Comparison of ENCODE assay signal across 19 mouse cellular contexts in the genomic region with DNA sequence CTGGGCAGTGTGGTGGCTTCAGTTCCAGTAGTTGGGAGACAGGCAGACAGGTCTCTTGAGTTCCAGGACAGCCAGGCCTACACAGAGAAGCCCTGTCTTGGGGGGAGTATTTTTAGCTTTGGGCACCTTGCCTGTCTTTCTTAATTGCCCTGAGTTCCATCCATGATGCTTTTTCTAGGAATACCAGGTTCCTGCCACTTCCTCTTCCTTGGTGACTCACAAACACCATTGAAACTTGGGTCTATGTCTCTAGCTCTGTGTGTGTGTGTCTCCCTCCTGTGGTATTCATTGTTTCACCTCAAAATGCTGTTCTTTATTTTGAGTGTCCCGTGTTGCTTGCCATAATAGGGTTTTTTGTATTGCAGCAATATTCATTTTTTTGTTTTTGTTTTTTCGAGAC. TPM values are rescaled to one million over a fixed set of nuclear protein-coding genes. Genes with fewer than 3 reads are reported as not detected.
DNase-seq lines count a peak whose midpoint lies in the region; ATAC-seq and TF ChIP-seq lines count a peak whose summit lies in the region.
"Had no signal": no experiment of that assay in that cellular context is flagged by ENCODE, and none has a peak within 500 bp of the region (broad histone marks: within the 10 kb centered on the region; RNA-seq: fewer than 3 reads in every experiment).

No protein-coding gene starts in this region.

- H3K4me2 ChIP-seq in kidney, postnatal 0 days (ENCODE audit: low read length) = no peak overlapping the region
- no peak overlapping the region for H3K4me2 ChIP-seq in CH12.LX (ENCODE audit: insufficient read depth, low read depth, poor library complexity, severe bottlenecking)
- peak overlapping the region; percentile 90; the same call in 1 of the 2 replicates for H3K4me2 ChIP-seq in liver, embryonic 15.5 days
- H3K4me2 ChIP-seq: embryonic facial prominence, embryonic 15.5 days; forebrain, embryonic 12.5 days; hindbrain, embryonic 14.5 days had no signal

- H3K27ac ChIP-seq in kidney, postnatal 0 days = no peak overlapping the region
- no peak overlapping the region for H3K27ac ChIP-seq in kidney, adult 2 months (ENCODE audit: insufficient read depth, low read depth, low read length)
- H3K27ac ChIP-seq in CH12.LX (ENCODE audit: insufficient read depth, low read depth) = no peak overlapping the region
- peak overlapping the region; percentile 98 for H3K27ac ChIP-seq in liver, embryonic 15.5 days (replicated peaks)
- H3K27ac ChIP-seq in thymus, adult 2 months (ENCODE audit: control insufficient read depth, insufficient read depth, low read length) = no peak overlapping the region
- H3K27ac ChIP-seq: embryonic facial prominence, embryonic 15.5 days; forebrain, embryonic 12.5 days; hindbrain, embryonic 14.5 days; midbrain, embryonic 10.5 days had no signal

- H3K4me3 ChIP-seq in kidney, postnatal 0 days (replicated peaks; ENCODE audit: low read depth, low read length) = no peak overlapping the region
- H3K4me3 ChIP-seq in kidney, adult 2 months (ENCODE audit: insufficient read depth, low read depth, low read length) = no peak overlapping the region
- H3K4me3 ChIP-seq in CH12.LX (replicated peaks in 1 of 3; ENCODE audit: low read depth in 2 of 3, low read length in 2 of 3, poor library complexity in 1 of 3) = no peak overlapping the region
- H3K4me3 ChIP-seq in liver, embryonic 15.5 days (replicated peaks) = no peak overlapping the region
- no peak overlapping the region for H3K4me3 ChIP-seq in thymus, adult 2 months (ENCODE audit: control insufficient read depth, insufficient read depth, low read length)
- H3K4me3 ChIP-seq: embryonic facial prominence, embryonic 15.5 days; forebrain, embryonic 12.5 days; midbrain, embryonic 10.5 days had no signal

- no peak for ATAC-seq in CD4-positive, CD25-positive, alpha-beta regulatory T cell, adult 4 months
- ATAC-seq in kidney, postnatal 0 days (replicated peaks; ENCODE audit: low FRiP score, low read depth) = no peak
- ATAC-seq in liver, embryonic 15.5 days (ENCODE audit: insufficient read depth) = no peak

- dilution Hi-C loops in CH12.LX (cut with MboI; ENCODE audit: extremely low pct_ligation_motif_present, extremely low pct_unique_long_range_greater_than_20kb, low sequenced_read_pairs) = no loop called here

- H3K9ac ChIP-seq in kidney, postnatal 0 days (ENCODE audit: low read depth, low read length) = no peak overlapping the region
- H3K9ac ChIP-seq in CH12.LX (ENCODE audit: insufficient read depth, low read depth) = no peak overlapping the region
- H3K9ac ChIP-seq in liver, embryonic 15.5 days = no peak overlapping the region
- H3K9ac ChIP-seq: embryonic facial prominence, embryonic 15.5 days; forebrain, embryonic 12.5 days; hindbrain, embryonic 14.5 days had no signal

- peak; percentile 27 for DNase-seq in CD4-positive, CD25-positive, alpha-beta regulatory T cell, adult 2 months (ENCODE audit: low read depth, low spot score)
- DNase-seq in kidney, postnatal 0 days (ENCODE audit: low spot score) = no peak
- no peak for DNase-seq in kidney, adult 2 months
- DNase-seq in CH12.LX (ENCODE audit: extremely low read depth) = no peak
- DNase-seq in thymus, postnatal 14 days = no peak
- no peak for DNase-seq in thymus, adult 2 months
- DNase-seq: cerebellum, adult 9-11 months; heart, postnatal 10 days; kidney, adult 11 months; kidney, postnatal 14 days; layer of hippocampus, adult 9-11 months; lung, postnatal 14 days had no signal

- H3K9me3 ChIP-seq in kidney, postnatal 0 days (replicated peaks; ENCODE audit: low read length) = no peaks in the 10 kb centered on the region
- H3K9me3 ChIP-seq in CH12.LX (replicated peaks; ENCODE audit: low read length) = no peaks in the 10 kb centered on the region
- no peaks in the 10 kb centered on the region for H3K9me3 ChIP-seq in liver, embryonic 15.5 days (replicated peaks)
- H3K9me3 ChIP-seq: embryonic facial prominence, embryonic 15.5 days; forebrain, embryonic 12.5 days; midbrain, embryonic 10.5 days had no signal

- 84% methylated on average over 2 of the region's 2 CpGs for WGBS in kidney, postnatal 0 days
- 89% methylated on average over 2 of the region's 2 CpGs for WGBS in kidney, adult 2 months
- 85% methylated on average over 2 of the region's 2 CpGs for WGBS in liver, embryonic 15.5 days (ENCODE audit: insufficient replicate concordance)
- 79% methylated on average over 2 of the region's 2 CpGs for WGBS in thymus, adult 2 months

- H3K4me1 ChIP-seq in kidney, postnatal 0 days (replicated peaks; ENCODE audit: insufficient read depth, low read length) = peaks cover 24% of the 10 kb centered on the region
- peaks cover 1% of the 10 kb centered on the region; the same call in 1 of the 2 replicates for H3K4me1 ChIP-seq in kidney, adult 2 months (ENCODE audit: control insufficient read depth, insufficient read depth, low read length)
- peaks cover 19 to 84% of the 10 kb centered on the region in 2 experiments; a peak in 3 of 4 replicates for H3K4me1 ChIP-seq in CH12.LX (ENCODE audit: control insufficient read depth in 1 of 2, insufficient read depth in 2 of 2)
- peaks cover 81% of the 10 kb centered on the region for H3K4me1 ChIP-seq in liver, embryonic 15.5 days (replicated peaks)
- H3K4me1 ChIP-seq in thymus, adult 2 months (replicated peaks; ENCODE audit: control insufficient read depth, insufficient read depth, low read length) = peaks cover 15% of the 10 kb centered on the region

- TF ChIP-seq RAD21 in CH12.LX (IDR thresholded peaks at IDR 0.05; ENCODE audit: low read depth, low read length) = peak; percentile 11

- no peaks in the 10 kb centered on the region for H3K27me3 ChIP-seq in kidney, postnatal 0 days (ENCODE audit: insufficient read depth, low read length)
- no peaks in the 10 kb centered on the region for H3K27me3 ChIP-seq in kidney, adult 2 months (replicated peaks; ENCODE audit: control insufficient read depth, insufficient read depth, low read length)
- no peaks in the 10 kb centered on the region for H3K27me3 ChIP-seq in CH12.LX (replicated peaks)
- H3K27me3 ChIP-seq in liver, embryonic 15.5 days = no peaks in the 10 kb centered on the region
- H3K27me3 ChIP-seq in thymus, adult 2 months (ENCODE audit: control insufficient read depth, insufficient read depth, low read length) = no peaks in the 10 kb centered on the region
- H3K27me3 ChIP-seq: embryonic facial prominence, embryonic 15.5 days; forebrain, embryonic 12.5 days had no signal

- no peak for TF ChIP-seq EP300 in CH12.LX (IDR thresholded peaks at IDR 0.05; ENCODE audit: low read length)

- peaks cover 96% of the 10 kb centered on the region for H3K79me2 ChIP-seq in CH12.LX (replicated peaks; ENCODE audit: control insufficient read depth, extremely low read depth, insufficient read depth, poor library complexity, severe bottlenecking)

- H3K36me3 ChIP-seq in kidney, postnatal 0 days (ENCODE audit: insufficient read depth, low read length) = peaks cover 24% of the 10 kb centered on the region
- no peaks in the 10 kb centered on the region; the same call in 1 of the 2 replicates for H3K36me3 ChIP-seq in kidney, adult 2 months (ENCODE audit: control insufficient read depth, insufficient read depth, low read length)
- peaks cover 27 to 78% of the 10 kb centered on the region in 2 experiments for H3K36me3 ChIP-seq in CH12.LX (replicated peaks in 1 of 2; ENCODE audit: control insufficient read depth in 1 of 2, insufficient read depth in 1 of 2, low read length in 1 of 2)
- peaks cover 92% of the 10 kb centered on the region for H3K36me3 ChIP-seq in liver, embryonic 15.5 days (replicated peaks)
- H3K36me3 ChIP-seq in thymus, adult 2 months (ENCODE audit: control insufficient read depth, insufficient read depth, low read length) = peaks cover 31% of the 10 kb centered on the region

- TF ChIP-seq CTCF in kidney, postnatal 0 days (IDR thresholded peaks at IDR 0.05; ENCODE audit: low read depth) = peak; percentile 30; the same call in 1 of the 2 replicates
- TF ChIP-seq CTCF in kidney, adult 2 months (conservative IDR thresholded peaks at IDR 0.05; ENCODE audit: insufficient read depth, insufficient read length, low read depth, low read length) = no peak
- peak in 1 of 2 experiments; percentile 29; a peak in 2 of 4 replicates for TF ChIP-seq CTCF in CH12.LX (conservative IDR thresholded peaks at IDR 0.05 in 1 of 2, IDR thresholded peaks at IDR 0.05 in 1 of 2; ENCODE audit: low read depth in 2 of 2, low read length in 2 of 2)
- TF ChIP-seq CTCF in thymus, adult 2 months (IDR thresholded peaks at IDR 0.05; ENCODE audit: borderline replicate concordance, control insufficient read depth, extremely low read depth, insufficient read depth, low read length, poor library complexity) = no peak

- no peak for TF ChIP-seq POLR2A in kidney, adult 2 months (IDR thresholded peaks at IDR 0.05; ENCODE audit: low read depth, low read length)
- no peak for TF ChIP-seq POLR2A in CH12.LX (IDR thresholded peaks at IDR 0.05; ENCODE audit: low read depth, low read length)
- no peak for TF ChIP-seq POLR2A in thymus, adult 2 months (IDR thresholded peaks at IDR 0.05; ENCODE audit: control insufficient read depth, extremely low read depth, insufficient read depth, low read length, poor library complexity)

- in situ Hi-C loops in CH12.LX (cut with MboI; ENCODE audit: low pct_ligation_motif_present, low pct_unique_long_range_greater_than_20kb, low sequenced_read_pairs) = no loop called here

RNA-seq across cellular contexts. Expression of a gene that starts 7.7 kb away (rescaled TPM):
- 10 to 100 TPM; 36.6 to 47.9 TPM for polyA plus RNA-seq in CD4-positive, CD25-positive, alpha-beta regulatory T cell, adult 4 months (2017; shearing (Covaris generic))
- polyA plus RNA-seq in kidney, postnatal 0 days (2015; fragmentation: Nextera tagmentation; extraction: Ambion mirVana) = 198 and 211 TPM in 2 replicates
- polyA plus RNA-seq in kidney, adult 2 months (2012; rRNA removed) = 9.8 and 12.7 TPM in 2 replicates
- total RNA-seq in CH12.LX (2012; rRNA removed) = 37.5 and 45.2 TPM in 2 replicates
- 22.9 and 29.4 TPM in 2 replicates for total RNA-seq in CH12.LX (2014; rRNA removed)
- 864 and 1,039 TPM in 2 replicates for polyA plus RNA-seq in CH12.LX (2012; ENCODE audit: insufficient read length, low read depth)
- 387 TPM in 2 replicates for polyA plus RNA-seq in liver, embryonic 15.5 days (2015; fragmentation: Nextera tagmentation; extraction: Ambion mirVana)
- polyA plus RNA-seq in thymus, adult 2 months (2012; rRNA removed) = 52.6 and 126 TPM in 2 replicates

RNA-seq across cellular contexts. Expression of a gene that starts 30.6 kb away (rescaled TPM):
- polyA plus RNA-seq in CD4-positive, CD25-positive, alpha-beta regulatory T cell, adult 4 months (2017; shearing (Covaris generic)) = 10 to 100 TPM; 67.1 to 69.6 TPM
- 45.6 and 50.7 TPM in 2 replicates for polyA plus RNA-seq in kidney, postnatal 0 days (2015; fragmentation: Nextera tagmentation; extraction: Ambion mirVana)
- 10.8 and 13.8 TPM in 2 replicates for polyA plus RNA-seq in kidney, adult 2 months (2012; rRNA removed)
- 103 and 119 TPM in 2 replicates for total RNA-seq in CH12.LX (2012; rRNA removed)
- 140 and 150 TPM in 2 replicates for total RNA-seq in CH12.LX (2014; rRNA removed)
- polyA plus RNA-seq in CH12.LX (2012; ENCODE audit: insufficient read length, low read depth) = 127 and 173 TPM in 2 replicates
- polyA plus RNA-seq in liver, embryonic 15.5 days (2015; fragmentation: Nextera tagmentation; extraction: Ambion mirVana) = 45.1 and 51.9 TPM in 2 replicates
- polyA plus RNA-seq in thymus, adult 2 months (2012; rRNA removed) = 52.3 and 53.4 TPM in 2 replicates

RNA-seq across cellular contexts. Expression of a gene that starts 45.1 kb away (rescaled TPM):
- under 1 TPM in 1 of 2 experiments, not detected in 1; 0.36 TPM for polyA plus RNA-seq in CD4-positive, CD25-positive, alpha-beta regulatory T cell, adult 4 months (2017; shearing (Covaris generic))
- 0.11 and 0.15 TPM in 2 replicates for polyA plus RNA-seq in kidney, postnatal 0 days (2015; fragmentation: Nextera tagmentation; extraction: Ambion mirVana)
- polyA plus RNA-seq in kidney, adult 2 months (2012; rRNA removed) = 0.03 and 0.04 TPM in 2 replicates
- total RNA-seq in CH12.LX (2012; rRNA removed) (0.04 TPM in 1 of 2 replicates, not detected in the other), CH12.LX (2014; rRNA removed) (0.09 TPM in 1 of 2 replicates, not detected in the other)
- 0.11 TPM in 1 of 2 replicates, not detected in the other for polyA plus RNA-seq in CH12.LX (2012; ENCODE audit: insufficient read length, low read depth)
- polyA plus RNA-seq in liver, embryonic 15.5 days (2015; fragmentation: Nextera tagmentation; extraction: Ambion mirVana) = 386 and 388 TPM in 2 replicates
- polyA plus RNA-seq in thymus, adult 2 months (2012; rRNA removed) = 0.93 and 1.3 TPM in 2 replicates
- total RNA-seq: left cerebral cortex, postnatal 10 days had no signal

Comparison
In these comparisons a context has a peak if more than half of its experiments do, and no peak if none do; other contexts are left out.
1. RNA of a gene that starts 45.1 kb away (polyA plus RNA-seq): 386 to 388 TPM in liver, embryonic 15.5 days; 0.93 to 1.3 TPM in thymus, adult 2 months, 0.36 TPM in CD4-positive, CD25-positive, alpha-beta regulatory T cell, adult 4 months, 0.11 to 0.15 TPM in kidney, postnatal 0 days, 0.03 to 0.04 TPM in kidney, adult 2 months and 0.11 TPM in CH12.LX; every median in the first group is over 100 times any median in the second.